Mouse (Mus musculus) embryonic fibroblast, embryonic 13.5 days (primary cell): ENCODE data around the gene Cabp4. TPM values are rescaled to one million over a fixed set of nuclear protein-coding genes. Genes with fewer than 3 reads are reported as not detected.
A peak's percentile ranks its signal among the peaks of the same experiment; 100 is the strongest.

Source experiments
- H3K27ac ChIP-seq: 2 replicates; pipeline ENCODE4 v1.5.1; 2012; ENCODE audit warnings: low read length, control low read depth, inconsistent platforms; ENCODE audit not compliant: insufficient read depth
- H3K4me1 ChIP-seq: 2 replicates; pipeline ENCODE4 v1.6.1; 2011; ENCODE audit warnings: low read length; ENCODE audit not compliant: control insufficient read depth, insufficient read depth
- H3K4me3 ChIP-seq: 2 replicates; pipeline ENCODE4 v1.5.1; 2011; ENCODE audit warnings: mild to moderate bottlenecking, control low read depth, low read length; ENCODE audit not compliant: insufficient read depth
- CTCF ChIP-seq: IDR thresholded peaks from 2 replicates; pipeline ENCODE4 v1.5.1; 2011; ENCODE audit warnings: mild to moderate bottlenecking, control low read depth, low read length, moderate library complexity, borderline replicate concordance; ENCODE audit not compliant: insufficient read depth
- POLR2A ChIP-seq: IDR thresholded peaks from 2 replicates; pipeline ENCODE4 v1.6.1; 2011; ENCODE audit warnings: low read depth, mild to moderate bottlenecking, control low read depth, low read length, moderate library complexity
- polyA plus RNA-seq: library from polyadenylated mRNA; stranded (reverse); fragments of >200 nt; gene quantifications from 2 replicates; pipeline ENCODE4 v1.2.4, GENCODE M21; 2011; ENCODE audit warnings: low read depth; ENCODE audit not compliant: missing spikeins, insufficient read length

Gene Cabp4
- polyA plus RNA-seq, 1 experiment: not detected

- TF ChIP-seq POLR2A (no peak), CTCF (no peak)
- no peak overlapping the region for H3K27ac ChIP-seq
- no peaks in the 10 kb centered on the region; the same call in 1 of the 2 replicates for H3K4me1 ChIP-seq
- H3K4me3 ChIP-seq: no peak overlapping the region
These were observed 39.1 kb downstream of the Cabp4 start for GRCm38 (mm10) chr19:4104675-4105194.

- TF ChIP-seq CTCF (no peak), POLR2A (no peak)
- peaks cover 5% of the 10 kb centered on the region; the same call in 1 of the 2 replicates for H3K4me1 ChIP-seq
- H3K27ac ChIP-seq: no peak overlapping the region
- H3K4me3 ChIP-seq: no peak overlapping the region
These were observed 40.0 kb downstream of the Cabp4 start for GRCm38 (mm10) chr19:4103792-4104191.

- TF ChIP-seq POLR2A (no peak), CTCF (no peak)
- Histone ChIP-seq H3K4me3 (no peak overlapping the region), H3K4me1 (peaks cover 5% of the 10 kb centered on the region; the same call in 1 of the 2 replicates)
These were observed 40.5 kb downstream of the Cabp4 start for GRCm38 (mm10) chr19:4103294-4103693.

GRCm38 (mm10) chr19:4102626-4103025 is 41.2 kb downstream of the Cabp4 start:
- peaks cover 5% of the 10 kb centered on the region; the same call in 1 of the 2 replicates for H3K4me1 ChIP-seq
- no peak for TF ChIP-seq POLR2A
- TF ChIP-seq CTCF: no peak

More at GRCm38 (mm10) chr19:4103294-4103693, 40.5 kb downstream of the Cabp4 start:
- H3K27ac ChIP-seq: no peak overlapping the region

GRCm38 (mm10) chr19:4102049-4102448 is 41.8 kb downstream of the Cabp4 start:
- H3K27ac ChIP-seq: no peak overlapping the region
- H3K4me3 ChIP-seq: no peak overlapping the region
- peaks cover 5% of the 10 kb centered on the region; the same call in 1 of the 2 replicates for H3K4me1 ChIP-seq
- TF ChIP-seq CTCF (no peak), POLR2A (no peak)

More at GRCm38 (mm10) chr19:4102626-4103025, 41.2 kb downstream of the Cabp4 start:
- no peak overlapping the region for H3K4me3 ChIP-seq
- H3K27ac ChIP-seq: no peak overlapping the region

- H3K4me3 ChIP-seq: no peak overlapping the region
- no peak for TF ChIP-seq CTCF
- TF ChIP-seq POLR2A: no peak
- H3K4me1 ChIP-seq: peaks cover 5% of the 10 kb centered on the region; the same call in 1 of the 2 replicates
- no peak overlapping the region for H3K27ac ChIP-seq
These were observed 42.4 kb downstream of the Cabp4 start for GRCm38 (mm10) chr19:4101466-4101865.

- Histone ChIP-seq H3K4me1 (peaks cover 5% of the 10 kb centered on the region; the same call in 1 of the 2 replicates), H3K4me3 (peak overlapping the region; percentile 55), H3K27ac (no peak overlapping the region)
- no peak for TF ChIP-seq POLR2A
- no peak for TF ChIP-seq CTCF
These were observed 43.0 kb downstream of the Cabp4 start for GRCm38 (mm10) chr19:4100718-4101261.

- H3K4me1 ChIP-seq: peaks cover 5% of the 10 kb centered on the region; the same call in 1 of the 2 replicates
- no peak for TF ChIP-seq CTCF
- no peak for TF ChIP-seq POLR2A
- H3K4me3 ChIP-seq: peak within 1 kb of the TSS; percentile 55
- peak within 1 kb of the TSS; percentile 23 for H3K27ac ChIP-seq
These were observed 43.8 kb downstream of the Cabp4 start, which contains the start of gene Pitpnm1 for GRCm38 (mm10) chr19:4099837-4100717. TSS of gene Pitpnm1 (plus strand) at chr19:4099998.

GRCm38 (mm10) chr19:4099056-4099455 is 44.8 kb downstream of the Cabp4 start:
- peak; percentile 95 for TF ChIP-seq CTCF
- peak; percentile 41; the same call in 1 of the 2 replicates for TF ChIP-seq POLR2A
- H3K4me1 ChIP-seq: peaks cover 5% of the 10 kb centered on the region; the same call in 1 of the 2 replicates
- H3K27ac ChIP-seq: peak overlapping the region; percentile 23
- H3K4me3 ChIP-seq: no peak overlapping the region
